Mouse (Mus musculus): ENCODE measurements around the gene Tnks1bp1. TPM values are rescaled to one million over a fixed set of nuclear protein-coding genes. Genes with fewer than 3 reads are reported as not detected.

Gene Tnks1bp1
- total RNA-seq (2023) = 24.1 TPM

GRCm38 (mm10) chr2:85047596-85048167, at the start of gene Tnks1bp1:
Gene Tnks1bp1 (plus strand): TSS chr2:85048022.

GRCm38 (mm10) chr2:85037047-85038026, 10.5 kb upstream of the Tnks1bp1 start, which contains the start of the genes Ssrp1 and P2rx3:
Gene Ssrp1 (plus strand): TSS chr2:85037234.
Gene P2rx3 (minus strand): TSS chr2:85037462.

Other genes with a start within 250 kb of the Tnks1bp1 start
- 10.3 TPM for gene Ube2l6, start 249.2 kb upstream of the Tnks1bp1 start, total RNA-seq (2023)
- not detected for gene Smtnl1, start 225.4 kb upstream of the Tnks1bp1 start, total RNA-seq (2023)
- gene Timm10, start 221.0 kb upstream of the Tnks1bp1 start, total RNA-seq (2023) = 20.6 TPM
- gene Slc43a1, start 209.2 kb upstream of the Tnks1bp1 start, total RNA-seq (2023) = 1.1 TPM
- gene Rtn4rl2, start 161.3 kb upstream of the Tnks1bp1 start, total RNA-seq (2023) = not detected
- 6.7 TPM for gene Slc43a3, start 111.4 kb upstream of the Tnks1bp1 start, total RNA-seq (2023)
- gene Prg2, start 67.6 kb upstream of the Tnks1bp1 start, total RNA-seq (2023) = 1.7 TPM
- gene Prg3, start 59.8 kb upstream of the Tnks1bp1 start, total RNA-seq (2023) = not detected
- gene Ssrp1, start 10.8 kb upstream of the Tnks1bp1 start, total RNA-seq (2023) = 165 TPM
- gene P2rx3, start 10.6 kb upstream of the Tnks1bp1 start, total RNA-seq (2023) = 0.37 TPM
- gene Aplnr, start 88.2 kb downstream of the Tnks1bp1 start, total RNA-seq (2023) = not detected
- gene Lrrc55, start 149.2 kb downstream of the Tnks1bp1 start, total RNA-seq (2023) = not detected

Data from CD8-positive naive resting alpha-beta T cell, adult 57 days (primary cell).